Comparison of ENCODE assay signal across 11 mouse cellular contexts in the genomic region with DNA sequence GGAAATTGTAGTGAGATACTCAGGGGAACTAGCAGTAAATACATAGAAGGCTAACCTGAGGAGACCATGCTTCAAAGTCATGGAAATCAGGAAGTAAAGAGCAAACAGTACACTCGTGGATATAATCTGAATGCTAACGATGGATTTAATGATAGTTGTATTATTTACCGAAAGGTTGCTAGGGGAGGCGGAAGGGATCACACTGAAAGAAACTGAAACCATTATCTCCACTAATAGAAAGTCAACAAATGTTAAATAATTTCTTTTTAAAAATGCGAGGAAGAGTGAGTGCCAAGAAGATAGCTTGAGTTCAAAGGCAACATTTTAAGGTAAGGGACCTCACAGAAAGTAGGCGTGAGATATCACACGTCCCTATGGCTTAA.
A peak's percentile ranks its signal among the peaks of the same experiment; 100 is the strongest.
DNase-seq lines count a peak whose midpoint lies in the region; ATAC-seq and TF ChIP-seq lines count a peak whose summit lies in the region.
"Had no signal": no experiment of that assay in that cellular context is flagged by ENCODE, and none has a peak within 500 bp of the region (broad histone marks: within the 10 kb centered on the region; RNA-seq: fewer than 3 reads in every experiment).

No protein-coding gene starts in this region.

- no peak for TF ChIP-seq CTCF in kidney, postnatal 0 days (IDR thresholded peaks at IDR 0.05; ENCODE audit: low read depth)

- no peak overlapping the region for H3K27ac ChIP-seq in kidney, postnatal 0 days
- H3K27ac ChIP-seq in embryonic facial prominence, embryonic 14.5 days (replicated peaks; ENCODE audit: low read depth, low read length), result no peak overlapping the region
- no peak overlapping the region for H3K27ac ChIP-seq in hindbrain, embryonic 14.5 days
- no peak overlapping the region for H3K27ac ChIP-seq in midbrain, embryonic 13.5 days

- no peak overlapping the region for H3K4me3 ChIP-seq in kidney, postnatal 0 days (replicated peaks; ENCODE audit: low read depth, low read length)
- H3K4me3 ChIP-seq in embryonic facial prominence, embryonic 14.5 days (ENCODE audit: low read depth, low read length), result peak overlapping the region; percentile 13; the same call in 1 of the 2 replicates
- H3K4me3 ChIP-seq in hindbrain, embryonic 14.5 days (replicated peaks; ENCODE audit: low read length), result no peak overlapping the region
- H3K4me3 ChIP-seq in midbrain, embryonic 13.5 days (replicated peaks), result 0 out of 2 replicates have a peak overlapping the region, but pooled peaks have one; percentile 5

- no peaks in the 10 kb centered on the region for H3K36me3 ChIP-seq in kidney, postnatal 0 days (ENCODE audit: insufficient read depth, low read length)
- no peaks in the 10 kb centered on the region for H3K36me3 ChIP-seq in embryonic facial prominence, embryonic 14.5 days (ENCODE audit: control insufficient read depth, insufficient read depth, low read length)
- no peaks in the 10 kb centered on the region for H3K36me3 ChIP-seq in hindbrain, embryonic 14.5 days (replicated peaks; ENCODE audit: control insufficient read depth, insufficient read depth)
- no peaks in the 10 kb centered on the region for H3K36me3 ChIP-seq in midbrain, embryonic 13.5 days

- no peak overlapping the region for H3K9ac ChIP-seq in kidney, postnatal 0 days (ENCODE audit: low read depth, low read length)
- 0 out of 2 replicates have a peak overlapping the region, but pooled peaks have one; percentile 31 for H3K9ac ChIP-seq in embryonic facial prominence, embryonic 14.5 days (ENCODE audit: low read depth, low read length)
- H3K9ac ChIP-seq in hindbrain, embryonic 14.5 days, result no peak overlapping the region
- H3K9ac ChIP-seq in midbrain, embryonic 13.5 days (replicated peaks), result no peak overlapping the region

- H3K9me3 ChIP-seq in kidney, postnatal 0 days (replicated peaks; ENCODE audit: low read length), result no peaks in the 10 kb centered on the region
- no peaks in the 10 kb centered on the region for H3K9me3 ChIP-seq in embryonic facial prominence, embryonic 14.5 days (ENCODE audit: control insufficient read depth, low read length)
- no peaks in the 10 kb centered on the region for H3K9me3 ChIP-seq in hindbrain, embryonic 14.5 days (ENCODE audit: control insufficient read depth, low read length)
- no peaks in the 10 kb centered on the region for H3K9me3 ChIP-seq in midbrain, embryonic 13.5 days

- 67% methylated on average over 7 of the region's 7 CpGs for WGBS in kidney, postnatal 0 days
- 61% methylated on average over 7 of the region's 7 CpGs for WGBS in embryonic facial prominence, embryonic 14.5 days
- WGBS in hindbrain, embryonic 14.5 days, result 64% methylated on average over 7 of the region's 7 CpGs
- 42% methylated on average over 7 of the region's 7 CpGs for WGBS in midbrain, embryonic 13.5 days

- H3K4me2 ChIP-seq in kidney, postnatal 0 days (ENCODE audit: low read length), result peak overlapping the region; percentile 14; the same call in 1 of the 2 replicates
- H3K4me2 ChIP-seq in embryonic facial prominence, embryonic 14.5 days (ENCODE audit: low read depth, low read length), result peak overlapping the region; percentile 44
- H3K4me2 ChIP-seq in hindbrain, embryonic 14.5 days (replicated peaks), result peak overlapping the region; percentile 18
- peak overlapping the region; percentile 45 for H3K4me2 ChIP-seq in midbrain, embryonic 13.5 days (replicated peaks)

- no peaks in the 10 kb centered on the region for H3K27me3 ChIP-seq in kidney, postnatal 0 days (ENCODE audit: insufficient read depth, low read length)
- H3K27me3 ChIP-seq in embryonic facial prominence, embryonic 14.5 days (replicated peaks; ENCODE audit: control insufficient read depth, insufficient read depth, low read length), result no peaks in the 10 kb centered on the region
- 0 out of 2 replicates have a peak, but pooled peaks cover 3% of the 10 kb centered on the region for H3K27me3 ChIP-seq in hindbrain, embryonic 14.5 days (ENCODE audit: control insufficient read depth, insufficient read depth, low read length)
- no peaks in the 10 kb centered on the region for H3K27me3 ChIP-seq in midbrain, embryonic 13.5 days

- ATAC-seq in kidney, postnatal 0 days (replicated peaks; ENCODE audit: low FRiP score, low read depth), result no peak
- no peak for ATAC-seq in embryonic facial prominence, embryonic 14.5 days (ENCODE audit: low read depth)
- no peak for ATAC-seq in hindbrain, embryonic 14.5 days (ENCODE audit: low FRiP score)
- ATAC-seq in midbrain, embryonic 13.5 days, result no peak
- ATAC-seq in granulocyte monocyte progenitor cell, adult 5-6 weeks (replicated peaks; ENCODE audit: poor library complexity, severe bottlenecking), result no peak

- no peaks in the 10 kb centered on the region for H3K4me1 ChIP-seq in kidney, postnatal 0 days (replicated peaks; ENCODE audit: insufficient read depth, low read length)
- H3K4me1 ChIP-seq in embryonic facial prominence, embryonic 14.5 days (ENCODE audit: control insufficient read depth, insufficient read depth, low read length), result no peaks in the 10 kb centered on the region
- H3K4me1 ChIP-seq in hindbrain, embryonic 14.5 days (replicated peaks; ENCODE audit: control insufficient read depth, insufficient read depth, low read length), result no peaks in the 10 kb centered on the region
- H3K4me1 ChIP-seq in midbrain, embryonic 13.5 days (replicated peaks), result 0 out of 2 replicates have a peak, but pooled peaks cover 10% of the 10 kb centered on the region

- DNase-seq in kidney, postnatal 0 days (ENCODE audit: low spot score), result no peak
- DNase-seq in kidney, adult 9 months, result no peak
- DNase-seq in embryonic facial prominence, embryonic 14.5 days (ENCODE audit: low spot score), result no peak
- no peak for DNase-seq in hindbrain, embryonic 14.5 days (ENCODE audit: low spot score)
- no peak for DNase-seq in thymus, postnatal 10 days (ENCODE audit: low spot score in 2 of 2)
- DNase-seq in gastrocnemius, postnatal 25 days, result no peak
- DNase-seq: cerebellum, adult 9-10 months; heart, postnatal 14 days; lung, adult 2 months had no signal

Comparison
In these comparisons a context has a peak if more than half of its experiments do, and no peak if none do; other contexts are left out.
1. H3K4me3 ChIP-seq: peak in embryonic facial prominence, embryonic 14.5 days (single experiment) and midbrain, embryonic 13.5 days (single experiment); none in kidney, postnatal 0 days (single experiment) and hindbrain, embryonic 14.5 days (single experiment).
2. Peak in every context shown above with its lines, with median percentiles within 50 percentile points of each other: H3K4me2 ChIP-seq.